Mouse (Mus musculus) hindbrain, embryonic 15.5 days (tissue): ENCODE results near the gene Gm21725. TPM values are rescaled to one million over a fixed set of nuclear protein-coding genes. Genes with fewer than 3 reads are reported as not detected.
"Not testable (repeated sequence)": the region's sequence is repeated elsewhere in the genome, so short reads cannot be mapped to it uniquely, and the experiment has no call there.

ENCODE experiments used
- ATAC-seq: fragments of 200-750 bp; cut with Nextera tagmentation; 2 replicates; pipeline ENCODE4 v1.8.0; 2017; ENCODE audit warnings: low read depth, moderate number of reproducible peaks, moderate TSS enrichment; ENCODE audit not compliant: low FRiP score
- H3K27ac ChIP-seq: fragments of 300-500 bp; sonication (generic); replicated peaks from 2 replicates; pipeline ENCODE4 v1.5.1; 2015; ENCODE audit warnings: mild to moderate bottlenecking, inconsistent platforms
- H3K27me3 ChIP-seq: fragments of 300-500 bp; sonication (generic); 2 replicates; pipeline ENCODE4 v1.6.1; 2015; ENCODE audit warnings: control low read depth, inconsistent platforms
- H3K36me3 ChIP-seq: fragments of 300-500 bp; sonication (generic); 2 replicates; pipeline ENCODE4 v1.6.1; 2015; ENCODE audit warnings: control low read depth, inconsistent platforms
- H3K4me1 ChIP-seq: fragments of 300-500 bp; sonication (generic); replicated peaks from 2 replicates; pipeline ENCODE4 v1.6.1; 2015; ENCODE audit warnings: control low read depth, inconsistent platforms
- H3K4me2 ChIP-seq: fragments of 300-500 bp; sonication (generic); 2 replicates; pipeline ENCODE4 v1.6.1; 2015; ENCODE audit warnings: moderate library complexity, mild to moderate bottlenecking, inconsistent platforms
- H3K4me3 ChIP-seq: fragments of 300-500 bp; sonication (generic); 2 replicates; pipeline ENCODE4 v1.5.1; 2015; ENCODE audit warnings: mild to moderate bottlenecking, inconsistent platforms
- H3K9ac ChIP-seq: fragments of 300-500 bp; sonication (generic); 2 replicates; pipeline ENCODE4 v1.6.1; 2015; ENCODE audit warnings: inconsistent platforms
- H3K9me3 ChIP-seq: fragments of 300-500 bp; sonication (generic); 2 replicates; pipeline ENCODE4 v1.6.1; 2016; ENCODE audit warnings: control low read depth, inconsistent platforms
- WGBS: fragments of 180-500 bp; shearing (Covaris S2); methylation state at CpG from one replicate; pipeline ENCODE4 v1.1.7; 2015; 5-methylcytosine and 5-hydroxymethylcytosine counted together
- polyA plus RNA-seq: library from polyadenylated mRNA; unstranded; fragments of >200 nt; fragmentation: Nextera tagmentation; extraction: Ambion mirVana; gene quantifications from 2 replicates; pipeline ENCODE4 v1.2.1, GENCODE M21; 2015

Gene Gm21725
- polyA plus RNA-seq, result not detected in 2 replicates

GRCm38 (mm10) chrY:13348963-13349362 is at the start of gene Gm21725:
TSS of gene Gm21725 (minus strand) at chrY:13349063.
- H3K27me3 ChIP-seq, H3K9ac ChIP-seq, H3K4me2 ChIP-seq, H3K9me3 ChIP-seq, H3K4me3 ChIP-seq, H3K4me1 ChIP-seq, H3K27ac ChIP-seq, ATAC-seq, H3K36me3 ChIP-seq: not testable (repeated sequence)
- WGBS, result no CpG with 5 or more reads among the region's 3 CpGs

Other genes starting within 250 kb of the Gm21725 start
- gene Gm21891, start 215.6 kb downstream of the Gm21725 start, polyA plus RNA-seq, result not detected in 2 replicates
- not detected in 2 replicates for gene Gm21425, start 187.1 kb downstream of the Gm21725 start, polyA plus RNA-seq
- not detected in 2 replicates for gene Gm21828, start 125.1 kb downstream of the Gm21725 start, polyA plus RNA-seq
- gene Gm21440, start 96.7 kb downstream of the Gm21725 start, polyA plus RNA-seq, result not detected in 2 replicates
- gene Gm21454, start 96.6 kb downstream of the Gm21725 start, polyA plus RNA-seq, result not detected in 2 replicates
- gene Gm21866, start 116.5 kb upstream of the Gm21725 start, polyA plus RNA-seq, result not detected in 2 replicates
- not detected in 2 replicates for gene Gm20773, start 145.0 kb upstream of the Gm21725 start, polyA plus RNA-seq